Mouse (Mus musculus): ENCODE results near the gene Fggy. TPM values are rescaled to one million over a fixed set of nuclear protein-coding genes. Genes with fewer than 3 reads are reported as not detected.

Gene Fggy
- polyA plus RNA-seq, 1 experiment from 2014 or later = 10.8 TPM

DNA sequence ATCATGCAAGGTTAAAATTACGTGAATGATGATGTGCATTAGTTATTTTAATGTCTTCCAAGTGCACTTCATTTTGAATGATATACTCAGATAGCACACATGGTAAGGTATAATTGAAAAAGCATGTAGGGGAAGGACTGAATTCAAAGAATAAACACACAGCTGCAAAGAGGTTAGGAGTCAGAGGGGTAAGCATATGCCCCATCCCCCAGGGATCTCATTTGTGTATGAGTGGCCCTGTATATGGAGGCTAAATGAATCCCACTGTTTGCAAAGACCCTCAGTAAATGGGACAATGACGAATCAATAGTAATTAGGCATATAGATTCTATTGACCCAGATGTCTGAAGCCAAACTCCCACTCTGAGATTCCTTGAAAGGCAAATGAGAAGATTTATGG is 262.3 kb downstream of the Fggy start:
- peaks cover 3% of the 10 kb centered on the region; the same call in 1 of the 2 replicates for H3K4me1 ChIP-seq (ENCODE audit: control insufficient read depth, insufficient read depth, low read length)
- ATAC-seq (ENCODE audit: insufficient read depth, low FRiP score, low TSS enrichment) (peak; percentile 69), DNase-seq (ENCODE audit: low spot score) (peak; percentile 30)
- H3K9ac ChIP-seq (ENCODE audit: low read length) = no peak overlapping the region
- H3K4me3 ChIP-seq (ENCODE audit: low read depth, low read length) = no peak overlapping the region
- H3K9me3 ChIP-seq (ENCODE audit: control insufficient read depth, low read length) = no peaks in the 10 kb centered on the region
- H3K27ac ChIP-seq (ENCODE audit: low read depth, low read length) = no peak overlapping the region
- H3K27me3 ChIP-seq (ENCODE audit: control insufficient read depth, insufficient read depth, low read length) = no peaks in the 10 kb centered on the region
- 42% methylated on average over 2 of the region's 2 CpGs for WGBS
- H3K4me2 ChIP-seq (ENCODE audit: low read depth) = no peak overlapping the region
- H3K36me3 ChIP-seq (ENCODE audit: control insufficient read depth, insufficient read depth, low read length) = no peaks in the 10 kb centered on the region

DNA sequence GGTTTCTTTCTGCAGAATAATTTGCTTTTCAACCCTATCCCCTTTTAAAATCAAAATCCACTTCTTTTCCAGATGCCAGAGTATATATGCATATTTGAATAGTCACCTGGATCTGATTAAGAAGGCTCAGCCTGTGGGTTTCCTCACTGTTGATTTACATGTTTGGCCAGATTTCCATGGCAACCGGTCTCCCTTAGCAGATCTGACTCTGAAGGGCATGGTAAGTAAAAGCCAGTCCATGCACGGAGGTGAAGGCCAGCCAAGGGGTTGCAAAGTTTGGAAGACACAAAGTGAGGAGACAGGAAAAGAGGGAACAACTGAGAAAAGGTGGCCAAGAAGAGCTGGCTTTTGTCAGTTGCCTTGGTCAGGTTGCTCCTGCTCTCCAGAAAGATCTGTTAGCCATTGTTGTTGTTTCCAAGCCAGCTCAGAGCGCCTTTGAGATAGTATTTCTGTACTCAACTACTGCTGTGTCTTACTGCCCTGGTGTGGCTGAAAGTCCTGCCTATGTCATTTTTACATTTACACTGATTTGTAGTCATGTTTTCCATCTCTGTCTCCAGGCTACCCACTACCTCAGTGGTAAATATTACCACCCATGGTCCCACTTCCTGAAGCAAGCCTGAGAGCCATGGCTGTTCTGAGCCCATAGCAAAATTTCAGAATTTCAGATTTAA is 264.7 kb downstream of the Fggy start:
- no peak overlapping the region for H3K4me3 ChIP-seq (ENCODE audit: low read depth, low read length)
- no peaks in the 10 kb centered on the region for H3K36me3 ChIP-seq (ENCODE audit: control insufficient read depth, insufficient read depth, low read length)
- 68% methylated on average over 3 of the region's 3 CpGs for WGBS
- no peaks in the 10 kb centered on the region for H3K9me3 ChIP-seq (ENCODE audit: control insufficient read depth, low read length)
- peaks cover 3% of the 10 kb centered on the region; the same call in 1 of the 2 replicates for H3K4me1 ChIP-seq (ENCODE audit: control insufficient read depth, insufficient read depth, low read length)
- H3K27me3 ChIP-seq (ENCODE audit: control insufficient read depth, insufficient read depth, low read length) = no peaks in the 10 kb centered on the region
- peak; percentile 39 for DNase-seq (ENCODE audit: low spot score)
- H3K4me2 ChIP-seq (ENCODE audit: low read depth) = no peak overlapping the region
- no peak overlapping the region for H3K9ac ChIP-seq (ENCODE audit: low read length)
- no peak for ATAC-seq (ENCODE audit: insufficient read depth, low FRiP score, low TSS enrichment)
- H3K27ac ChIP-seq (ENCODE audit: low read depth, low read length) = no peak overlapping the region

DNA sequence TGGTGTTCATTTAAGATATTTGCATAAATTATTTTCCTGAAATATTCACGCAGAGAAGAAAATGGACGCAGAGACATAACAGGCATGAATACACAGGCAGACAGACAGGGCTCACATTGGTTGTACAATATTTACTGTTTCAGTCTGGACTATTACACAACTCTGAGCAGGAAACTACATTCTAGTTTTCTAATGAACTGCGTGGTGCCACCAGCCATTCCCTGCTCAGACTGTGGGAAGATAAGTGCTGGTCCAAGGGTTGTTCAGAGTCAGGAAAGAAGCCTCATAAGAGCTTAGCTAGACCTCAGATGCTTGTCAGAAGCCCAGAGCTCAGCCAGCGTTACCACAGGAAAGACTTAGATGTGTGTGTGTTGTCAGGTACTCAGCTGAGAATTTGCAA is 270.9 kb downstream of the Fggy start:
- ATAC-seq (ENCODE audit: insufficient read depth, low FRiP score, low TSS enrichment) (no peak), DNase-seq (ENCODE audit: low spot score) (no peak)
- Histone ChIP-seq H3K4me1 (ENCODE audit: control insufficient read depth, insufficient read depth, low read length) (no peaks in the 10 kb centered on the region), H3K36me3 (ENCODE audit: control insufficient read depth, insufficient read depth, low read length) (no peaks in the 10 kb centered on the region), H3K4me3 (ENCODE audit: low read depth, low read length) (no peak overlapping the region), H3K4me2 (ENCODE audit: low read depth) (no peak overlapping the region), H3K27me3 (ENCODE audit: control insufficient read depth, insufficient read depth, low read length) (no peaks in the 10 kb centered on the region), H3K9ac (ENCODE audit: low read length) (no peak overlapping the region), H3K27ac (ENCODE audit: low read depth, low read length) (no peak overlapping the region), H3K9me3 (ENCODE audit: control insufficient read depth, low read length) (no peaks in the 10 kb centered on the region)
- WGBS = 93% methylated on average over 4 of the region's 4 CpGs

DNA sequence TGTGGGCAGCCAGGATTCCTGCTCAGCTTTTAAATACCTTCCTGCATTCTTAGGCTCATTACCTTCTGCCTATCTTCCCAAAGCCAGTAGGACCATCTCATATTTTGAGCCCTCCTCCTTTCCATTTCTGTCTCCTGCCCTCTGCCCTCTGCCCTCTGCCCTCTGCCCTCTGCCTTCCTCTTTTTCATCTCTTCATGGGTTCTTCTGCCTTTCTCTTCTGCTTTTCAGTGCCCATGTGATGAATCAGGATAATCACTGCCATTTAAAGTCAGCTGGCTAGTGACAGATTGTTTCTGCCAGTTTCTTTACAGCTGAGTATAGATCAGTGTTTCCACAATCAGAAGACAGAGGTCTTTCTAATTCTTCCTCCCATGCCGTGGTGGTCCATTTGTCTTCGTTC is 273.0 kb downstream of the Fggy start:
- WGBS = 52% methylated on average over 2 of the region's 2 CpGs

DNA sequence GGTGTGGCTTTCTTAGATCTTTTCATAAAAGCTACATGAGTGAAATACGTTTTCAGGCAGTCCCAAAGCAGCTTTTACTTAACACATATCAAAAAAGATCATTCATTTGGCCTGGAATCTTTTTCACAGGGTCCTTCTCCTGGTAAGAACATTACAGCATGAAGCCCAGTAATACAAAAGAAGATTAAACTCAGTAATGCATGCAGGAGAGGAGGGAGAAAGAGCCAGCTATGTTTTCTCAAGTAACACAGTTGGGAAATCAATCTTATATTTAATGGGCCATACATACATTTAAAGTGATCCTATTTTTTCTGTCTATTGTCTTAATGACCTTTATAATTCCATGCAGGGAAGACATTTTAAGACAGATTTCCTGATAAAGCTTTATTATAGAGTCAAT is 282.6 kb downstream of the Fggy start:
- Histone ChIP-seq H3K27me3 (ENCODE audit: control insufficient read depth, insufficient read depth, low read length) (no peaks in the 10 kb centered on the region), H3K9ac (ENCODE audit: low read length) (no peak overlapping the region), H3K36me3 (ENCODE audit: control insufficient read depth, insufficient read depth, low read length) (no peaks in the 10 kb centered on the region), H3K4me3 (ENCODE audit: low read depth, low read length) (no peak overlapping the region), H3K27ac (ENCODE audit: low read depth, low read length) (no peak overlapping the region), H3K4me2 (ENCODE audit: low read depth) (no peak overlapping the region), H3K4me1 (ENCODE audit: control insufficient read depth, insufficient read depth, low read length) (no peaks in the 10 kb centered on the region), H3K9me3 (ENCODE audit: control insufficient read depth, low read length) (no peaks in the 10 kb centered on the region)
- ATAC-seq (ENCODE audit: insufficient read depth, low FRiP score, low TSS enrichment) (no peak), DNase-seq (ENCODE audit: low spot score) (no peak)
- 72% methylated on average over 1 of the region's 1 CpGs for WGBS

More for the DNA sequence above, 273.0 kb downstream of the Fggy start:
- Histone ChIP-seq H3K9ac (ENCODE audit: low read length) (no peak overlapping the region), H3K4me2 (ENCODE audit: low read depth) (no peak overlapping the region), H3K27ac (ENCODE audit: low read depth, low read length) (no peak overlapping the region), H3K36me3 (ENCODE audit: control insufficient read depth, insufficient read depth, low read length) (no peaks in the 10 kb centered on the region), H3K9me3 (ENCODE audit: control insufficient read depth, low read length) (no peaks in the 10 kb centered on the region), H3K27me3 (ENCODE audit: control insufficient read depth, insufficient read depth, low read length) (no peaks in the 10 kb centered on the region), H3K4me3 (ENCODE audit: low read depth, low read length) (no peak overlapping the region), H3K4me1 (ENCODE audit: control insufficient read depth, insufficient read depth, low read length) (no peaks in the 10 kb centered on the region)
- no peak for DNase-seq (ENCODE audit: low spot score)
- ATAC-seq (ENCODE audit: insufficient read depth, low FRiP score, low TSS enrichment) = no peak

DNA sequence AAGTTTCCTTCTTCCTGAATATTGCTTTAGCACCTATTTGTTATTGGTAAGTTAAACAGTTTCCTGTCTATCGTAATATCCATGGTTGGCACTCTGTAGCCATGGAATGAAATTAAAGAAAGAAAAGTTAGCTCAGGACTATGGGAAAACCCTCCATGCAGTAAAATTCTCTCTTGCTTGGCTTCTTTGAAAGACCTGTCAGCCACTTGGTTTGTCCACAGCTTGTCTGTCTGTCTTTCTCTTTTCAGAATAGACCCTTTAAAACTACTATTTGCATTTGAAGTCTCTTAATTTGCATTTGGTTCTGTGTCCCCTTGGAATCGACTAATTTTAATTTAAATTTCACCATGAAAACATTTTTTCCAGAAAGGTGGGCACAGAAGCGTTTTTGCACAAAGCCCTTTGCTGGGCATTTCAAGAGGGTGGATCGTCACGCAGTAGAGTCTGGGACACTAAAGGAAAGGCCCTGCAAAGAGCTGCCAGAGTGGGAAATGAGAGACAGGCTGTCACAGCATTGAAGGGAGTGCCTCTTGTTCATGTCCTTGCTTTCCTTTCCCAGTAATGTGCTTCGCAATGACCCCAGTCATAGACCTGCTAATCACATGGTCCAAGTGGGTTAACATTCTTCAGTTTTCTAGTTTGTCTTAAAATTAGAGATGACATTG is 283.2 kb downstream of the Fggy start:
- 77% methylated on average over 6 of the region's 6 CpGs for WGBS
- Histone ChIP-seq H3K9me3 (ENCODE audit: control insufficient read depth, low read length) (no peaks in the 10 kb centered on the region), H3K4me2 (ENCODE audit: low read depth) (no peak overlapping the region), H3K9ac (ENCODE audit: low read length) (no peak overlapping the region), H3K4me3 (ENCODE audit: low read depth, low read length) (no peak overlapping the region), H3K27ac (ENCODE audit: low read depth, low read length) (no peak overlapping the region), H3K36me3 (ENCODE audit: control insufficient read depth, insufficient read depth, low read length) (no peaks in the 10 kb centered on the region), H3K27me3 (ENCODE audit: control insufficient read depth, insufficient read depth, low read length) (no peaks in the 10 kb centered on the region), H3K4me1 (ENCODE audit: control insufficient read depth, insufficient read depth, low read length) (no peaks in the 10 kb centered on the region)
- no peak for ATAC-seq (ENCODE audit: insufficient read depth, low FRiP score, low TSS enrichment)
- DNase-seq (ENCODE audit: low spot score) = no peak

DNA sequence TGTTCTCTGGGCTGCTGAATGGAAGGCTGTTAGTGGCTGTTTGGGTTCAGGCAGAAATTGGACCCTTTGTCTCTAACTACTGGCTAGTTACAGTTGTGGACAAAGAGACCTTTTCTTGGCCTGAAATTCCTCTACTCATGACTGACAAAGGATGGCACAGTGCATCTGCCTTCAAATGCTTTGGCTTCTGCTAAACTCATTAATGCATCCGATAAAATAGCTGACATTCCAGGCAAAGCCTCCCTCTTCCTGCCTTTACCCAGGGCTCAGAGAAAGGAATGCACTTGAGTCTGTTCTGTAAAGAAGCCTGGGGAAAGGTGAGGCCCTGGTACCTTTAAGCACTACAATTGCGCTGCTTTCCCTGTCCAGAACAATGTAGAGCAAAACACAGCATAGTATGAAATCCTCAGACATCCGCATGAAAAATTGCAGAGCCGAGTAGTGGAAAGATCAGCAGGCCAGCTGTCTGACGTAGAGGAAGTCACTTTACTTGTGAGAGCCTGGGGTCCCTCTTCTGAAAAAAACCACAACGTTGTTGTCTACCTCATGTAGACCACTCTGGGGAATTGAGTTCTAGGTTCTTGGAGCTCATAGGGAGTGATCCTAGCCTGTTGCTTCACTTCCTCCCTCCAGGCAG is 288.8 kb downstream of the Fggy start:
- Histone ChIP-seq H3K4me2 (ENCODE audit: low read depth) (no peak overlapping the region), H3K27me3 (ENCODE audit: control insufficient read depth, insufficient read depth, low read length) (no peaks in the 10 kb centered on the region), H3K9ac (ENCODE audit: low read length) (no peak overlapping the region), H3K9me3 (ENCODE audit: control insufficient read depth, low read length) (no peaks in the 10 kb centered on the region), H3K36me3 (ENCODE audit: control insufficient read depth, insufficient read depth, low read length) (no peaks in the 10 kb centered on the region), H3K27ac (ENCODE audit: low read depth, low read length) (no peak overlapping the region), H3K4me1 (ENCODE audit: control insufficient read depth, insufficient read depth, low read length) (no peaks in the 10 kb centered on the region), H3K4me3 (ENCODE audit: low read depth, low read length) (no peak overlapping the region)
- ATAC-seq (ENCODE audit: insufficient read depth, low FRiP score, low TSS enrichment) = no peak
- WGBS = 60% methylated on average over 6 of the region's 6 CpGs
- DNase-seq (ENCODE audit: low spot score) = no peak

DNA sequence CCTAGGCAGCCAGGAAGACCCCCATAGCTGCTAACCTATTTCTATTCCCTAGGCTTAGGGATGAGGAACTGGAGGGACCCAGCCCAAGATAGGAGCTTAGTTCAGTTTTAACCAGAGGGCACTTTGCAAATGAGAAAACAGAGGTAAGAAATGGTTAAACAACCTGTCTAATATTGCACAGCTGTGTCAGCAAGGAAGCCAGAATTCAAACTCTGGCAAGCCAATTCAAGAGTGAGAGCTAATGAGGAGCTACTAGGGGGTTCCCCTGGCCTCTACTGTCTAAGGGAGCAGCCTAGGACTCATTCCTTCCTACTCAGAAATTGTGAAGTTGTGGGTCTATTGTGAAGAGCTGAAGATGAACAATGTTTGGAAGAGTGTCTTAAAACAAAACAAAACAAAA is 289.9 kb downstream of the Fggy start:
- no peaks in the 10 kb centered on the region for H3K36me3 ChIP-seq (ENCODE audit: control insufficient read depth, insufficient read depth, low read length)
- DNase-seq (ENCODE audit: low spot score) = no peak
- H3K4me3 ChIP-seq (ENCODE audit: low read depth, low read length) = no peak overlapping the region
- H3K4me1 ChIP-seq (ENCODE audit: control insufficient read depth, insufficient read depth, low read length) = no peaks in the 10 kb centered on the region
- H3K4me2 ChIP-seq (ENCODE audit: low read depth) = no peak overlapping the region
- H3K9ac ChIP-seq (ENCODE audit: low read length) = no peak overlapping the region
- H3K9me3 ChIP-seq (ENCODE audit: control insufficient read depth, low read length) = no peaks in the 10 kb centered on the region
- no peak overlapping the region for H3K27ac ChIP-seq (ENCODE audit: low read depth, low read length)
- no peaks in the 10 kb centered on the region for H3K27me3 ChIP-seq (ENCODE audit: control insufficient read depth, insufficient read depth, low read length)
- ATAC-seq (ENCODE audit: insufficient read depth, low FRiP score, low TSS enrichment) = no peak

DNA sequence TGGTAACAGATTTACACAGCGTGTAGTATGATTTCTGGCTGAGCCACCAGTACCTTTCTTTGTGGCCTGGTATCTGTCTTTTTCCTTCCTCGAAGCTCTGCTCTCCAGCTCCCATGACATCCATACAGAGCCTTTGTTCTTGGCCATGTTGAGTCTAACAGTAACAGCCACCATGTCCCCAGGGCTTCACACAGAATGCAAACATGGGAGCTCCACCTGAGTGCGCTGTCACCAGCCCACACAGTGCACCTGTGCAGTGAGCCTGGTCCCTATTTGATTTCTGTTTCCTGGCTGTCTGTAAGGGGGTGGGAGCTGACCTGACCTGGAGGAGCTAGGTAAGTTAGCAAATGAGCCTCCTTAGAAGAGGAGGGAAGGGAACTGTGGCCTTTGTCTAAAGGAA is 290.4 kb downstream of the Fggy start:
- H3K4me3 ChIP-seq (ENCODE audit: low read depth, low read length) = no peak overlapping the region
- no peak overlapping the region for H3K9ac ChIP-seq (ENCODE audit: low read length)
- no peaks in the 10 kb centered on the region for H3K27me3 ChIP-seq (ENCODE audit: control insufficient read depth, insufficient read depth, low read length)
- no peaks in the 10 kb centered on the region for H3K4me1 ChIP-seq (ENCODE audit: control insufficient read depth, insufficient read depth, low read length)
- 90% methylated on average over 3 of the region's 3 CpGs for WGBS
- no peak overlapping the region for H3K27ac ChIP-seq (ENCODE audit: low read depth, low read length)
- DNase-seq (ENCODE audit: low spot score) = no peak
- H3K9me3 ChIP-seq (ENCODE audit: control insufficient read depth, low read length) = no peaks in the 10 kb centered on the region
- ATAC-seq (ENCODE audit: insufficient read depth, low FRiP score, low TSS enrichment) = no peak
- H3K4me2 ChIP-seq (ENCODE audit: low read depth) = no peak overlapping the region
- no peaks in the 10 kb centered on the region for H3K36me3 ChIP-seq (ENCODE audit: control insufficient read depth, insufficient read depth, low read length)

Measured in neural tube, embryonic 11.5 days (tissue).